Mouse (Mus musculus) midbrain, embryonic 14.5 days (tissue): Measurements from ENCODE around the gene Gabpb1. TPM values are rescaled to one million over a fixed set of nuclear protein-coding genes. Genes with fewer than 3 reads are reported as not detected.

ENCODE experiments used
- ATAC-seq: fragments of 200-750 bp; cut with Nextera tagmentation; 2 replicates; pipeline ENCODE4 v1.8.0; 2017; ENCODE audit warnings: moderate number of reproducible peaks, moderate library complexity; ENCODE audit not compliant: low FRiP score, low TSS enrichment
- DNase-seq: peaks from one replicate; pipeline ENCODE4 v3.0.0-alpha.2; 2015
- H3K27ac ChIP-seq: fragments of 300-500 bp; sonication (generic); replicated peaks from 2 replicates; pipeline ENCODE4 v1.5.1; 2014; ENCODE audit warnings: mild to moderate bottlenecking, low read depth, low read length, moderate library complexity
- H3K27me3 ChIP-seq: fragments of 300-500 bp; sonication (generic); 2 replicates; pipeline ENCODE4 v1.6.1; 2014; ENCODE audit warnings: low read length, control low read depth, mixed read lengths; ENCODE audit not compliant: control insufficient read depth, insufficient read depth
- H3K36me3 ChIP-seq: fragments of 300-500 bp; sonication (generic); 2 replicates; pipeline ENCODE4 v1.6.1; 2014; ENCODE audit warnings: low read length, control low read depth; ENCODE audit not compliant: control insufficient read depth, insufficient read depth
- H3K4me1 ChIP-seq: fragments of 300-500 bp; sonication (generic); 2 replicates; pipeline ENCODE4 v1.6.1; 2014; ENCODE audit warnings: mild to moderate bottlenecking, antibody characterized with exemption, low read length, control low read depth; ENCODE audit not compliant: control insufficient read depth, insufficient read depth
- H3K4me2 ChIP-seq: fragments of 300-500 bp; sonication (generic); 2 replicates; pipeline ENCODE4 v1.6.1; 2014; ENCODE audit warnings: mild to moderate bottlenecking, low read length, moderate library complexity
- H3K4me3 ChIP-seq: fragments of 300-500 bp; sonication (generic); replicated peaks from 2 replicates; pipeline ENCODE4 v1.5.1; 2014; ENCODE audit warnings: low read depth, low read length
- H3K9ac ChIP-seq: fragments of 300-500 bp; sonication (generic); replicated peaks from 2 replicates; pipeline ENCODE4 v1.6.1; 2014; ENCODE audit warnings: mild to moderate bottlenecking, low read length, moderate library complexity
- H3K9me3 ChIP-seq: fragments of 300-500 bp; sonication (generic); 2 replicates; pipeline ENCODE4 v1.6.1; 2016; ENCODE audit warnings: low read length, control low read depth, mixed read lengths; ENCODE audit not compliant: control insufficient read depth
- WGBS: fragments of 180-500 bp; shearing (Covaris S2); extraction: QIAGEN DNeasy Blood & Tissue Kit; methylation state at CpG from one replicate; pipeline ENCODE4 v1.1.7; 2014; 5-methylcytosine and 5-hydroxymethylcytosine counted together
- polyA plus RNA-seq: library from polyadenylated mRNA; unstranded; fragments of >200 nt; fragmentation: Nextera tagmentation; extraction: Ambion mirVana; gene quantifications from 2 replicates; pipeline ENCODE4 v1.2.1, GENCODE M21; 2014

Gabpb1 gene
- polyA plus RNA-seq, 1 experiment from 2014 or later = 62.1 TPM

- 34% methylated on average over 26 of the region's 26 CpGs for WGBS
- H3K27me3 ChIP-seq = no peaks in the 10 kb centered on the region
- H3K9ac ChIP-seq = no peak overlapping the region
- DNase-seq = peak; percentile 87
- peak; percentile 60; the same call in 1 of the 2 replicates for ATAC-seq
- no peaks in the 10 kb centered on the region for H3K9me3 ChIP-seq
- no peaks in the 10 kb centered on the region for H3K4me1 ChIP-seq
- H3K4me3 ChIP-seq = peak overlapping the region; percentile 19; the same call in 1 of the 2 replicates
- peak overlapping the region; percentile 52 for H3K4me2 ChIP-seq
- H3K27ac ChIP-seq = no peak overlapping the region
- H3K36me3 ChIP-seq = no peaks in the 10 kb centered on the region
These were observed 82.1 kb downstream of the Gabpb1 start for GRCm38 (mm10) chr2:126593831-126594610.

GRCm38 (mm10) chr2:126591304-126591703 lies 84.8 kb downstream of the Gabpb1 start:
- no peak overlapping the region for H3K4me3 ChIP-seq
- H3K27me3 ChIP-seq = no peaks in the 10 kb centered on the region
- H3K4me1 ChIP-seq = no peaks in the 10 kb centered on the region
- H3K27ac ChIP-seq = no peak overlapping the region
- DNase-seq (no peak), ATAC-seq (no peak)
- 93% methylated on average over 4 of the region's 4 CpGs for WGBS
- no peak overlapping the region for H3K4me2 ChIP-seq
- no peaks in the 10 kb centered on the region for H3K36me3 ChIP-seq
- no peaks in the 10 kb centered on the region for H3K9me3 ChIP-seq
- no peak overlapping the region for H3K9ac ChIP-seq

GRCm38 (mm10) chr2:126587468-126587867 lies 88.7 kb downstream of the Gabpb1 start:
- Histone ChIP-seq H3K4me1 (no peaks in the 10 kb centered on the region), H3K27ac (no peak overlapping the region), H3K36me3 (no peaks in the 10 kb centered on the region), H3K27me3 (no peaks in the 10 kb centered on the region), H3K4me3 (no peak overlapping the region), H3K9me3 (no peaks in the 10 kb centered on the region), H3K9ac (no peak overlapping the region), H3K4me2 (no peak overlapping the region)
- WGBS = 94% methylated on average over 3 of the region's 3 CpGs
- ATAC-seq (no peak), DNase-seq (no peak)

GRCm38 (mm10) chr2:126584621-126585369 lies 91.3 kb downstream of the Gabpb1 start:
- Histone ChIP-seq H3K36me3 (no peaks in the 10 kb centered on the region), H3K4me1 (no peaks in the 10 kb centered on the region), H3K27ac (no peak overlapping the region), H3K4me3 (no peak overlapping the region), H3K9ac (no peak overlapping the region), H3K4me2 (no peak overlapping the region), H3K9me3 (no peaks in the 10 kb centered on the region), H3K27me3 (no peaks in the 10 kb centered on the region)
- ATAC-seq (no peak), DNase-seq (no peak)
- WGBS = 88% methylated on average over 8 of the region's 8 CpGs

- no peak overlapping the region for H3K27ac ChIP-seq
- no peaks in the 10 kb centered on the region for H3K4me1 ChIP-seq
- H3K9ac ChIP-seq = no peak overlapping the region
- DNase-seq (no peak), ATAC-seq (no peak)
- no peaks in the 10 kb centered on the region for H3K9me3 ChIP-seq
- no peak overlapping the region for H3K4me3 ChIP-seq
- no peak overlapping the region for H3K4me2 ChIP-seq
- H3K27me3 ChIP-seq = no peaks in the 10 kb centered on the region
- 82% methylated on average over 6 of the region's 6 CpGs for WGBS
- H3K36me3 ChIP-seq = no peaks in the 10 kb centered on the region
These were observed 92.2 kb downstream of the Gabpb1 start for GRCm38 (mm10) chr2:126583960-126584359.

- H3K36me3 ChIP-seq = 0 out of 2 replicates have a peak, but pooled peaks cover 3% of the 10 kb centered on the region
- no peak overlapping the region for H3K4me2 ChIP-seq
- DNase-seq (no peak), ATAC-seq (no peak)
- H3K27ac ChIP-seq = no peak overlapping the region
- no peak overlapping the region for H3K4me3 ChIP-seq
- H3K9me3 ChIP-seq = no peaks in the 10 kb centered on the region
- H3K27me3 ChIP-seq = no peaks in the 10 kb centered on the region
- H3K4me1 ChIP-seq = no peaks in the 10 kb centered on the region
- H3K9ac ChIP-seq = no peak overlapping the region
- 97% methylated on average over 1 of the region's 1 CpGs for WGBS
These were observed 96.9 kb downstream of the Gabpb1 start for GRCm38 (mm10) chr2:126579282-126579681.

Other genes with a start within 250 kb of the Gabpb1 start
- gene Atp8b4, start 175.7 kb downstream of the Gabpb1 start, polyA plus RNA-seq = 0.13 TPM in 1 of 2 replicates, not detected in the other
- gene Slc27a2, start 123.9 kb downstream of the Gabpb1 start, polyA plus RNA-seq = 9.6 and 10.5 TPM in 2 replicates
- gene Hdc, start 57.0 kb downstream of the Gabpb1 start, polyA plus RNA-seq = 0.43 and 0.68 TPM in 2 replicates
- 19.6 and 31.1 TPM in 2 replicates for gene Usp8, start 31.0 kb upstream of the Gabpb1 start, polyA plus RNA-seq
- 3.1 TPM in 2 replicates for gene Usp50, start 107.1 kb upstream of the Gabpb1 start, polyA plus RNA-seq
- gene Trpm7, start 199.9 kb upstream of the Gabpb1 start, polyA plus RNA-seq = 38.0 and 38.8 TPM in 2 replicates